Mouse (Mus musculus): ENCODE measurements around the gene Eci3. TPM values are rescaled to one million over a fixed set of nuclear protein-coding genes. Genes with fewer than 3 reads are reported as not detected.
"Not testable (repeated sequence)": the region's sequence is repeated elsewhere in the genome, so short reads cannot be mapped to it uniquely, and the experiment has no call there.

Gene Eci3
- polyA plus RNA-seq, 1 experiment = not detected

DNA sequence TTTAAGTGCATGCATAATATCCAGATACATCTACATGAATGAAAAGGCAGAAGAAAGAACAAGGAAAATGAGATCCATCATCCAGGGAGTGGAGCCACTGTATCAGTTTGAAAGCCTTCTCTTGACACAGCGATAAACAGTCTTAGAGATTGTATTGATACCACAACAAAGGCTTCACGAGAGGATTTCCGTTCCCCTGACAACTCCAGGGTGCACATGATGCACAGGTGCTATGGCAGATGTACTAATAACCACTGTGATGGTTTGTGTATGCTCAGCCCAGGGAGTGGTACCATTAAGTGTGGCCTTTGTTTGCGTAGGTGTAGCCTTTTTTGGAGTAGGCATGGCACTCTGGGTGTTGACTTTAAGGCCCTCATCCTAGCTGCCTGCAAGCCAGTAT lies 6.7 kb downstream of the Eci3 start:
- Histone ChIP-seq H3K4me3 (ENCODE audit: insufficient read depth, poor library complexity, severe bottlenecking) (no peak overlapping the region), H3K36me3 (ENCODE audit: control insufficient read depth, insufficient read depth) (no peaks in the 10 kb centered on the region), H3K79me3 (ENCODE audit: low read depth) (no peaks in the 10 kb centered on the region), H3K79me2 (ENCODE audit: control insufficient read depth, insufficient read depth) (no peaks in the 10 kb centered on the region), H3K27me3 (ENCODE audit: control insufficient read depth, insufficient read depth, insufficient read length) (peaks cover 14% of the 10 kb centered on the region), H3ac (ENCODE audit: control insufficient read depth, insufficient read length, low read depth) (no peak overlapping the region)
- TF ChIP-seq MAX (IDR thresholded peaks at IDR 0.05) (no peak), USF1 (IDR thresholded peaks at IDR 0.05; ENCODE audit: low read depth) (no peak), FOSL1 (IDR thresholded peaks at IDR 0.05; ENCODE audit: insufficient read depth, low read length, poor library complexity, severe bottlenecking) (no peak), CEBPB (IDR thresholded peaks at IDR 0.05; ENCODE audit: low read depth) (no peak)

DNA sequence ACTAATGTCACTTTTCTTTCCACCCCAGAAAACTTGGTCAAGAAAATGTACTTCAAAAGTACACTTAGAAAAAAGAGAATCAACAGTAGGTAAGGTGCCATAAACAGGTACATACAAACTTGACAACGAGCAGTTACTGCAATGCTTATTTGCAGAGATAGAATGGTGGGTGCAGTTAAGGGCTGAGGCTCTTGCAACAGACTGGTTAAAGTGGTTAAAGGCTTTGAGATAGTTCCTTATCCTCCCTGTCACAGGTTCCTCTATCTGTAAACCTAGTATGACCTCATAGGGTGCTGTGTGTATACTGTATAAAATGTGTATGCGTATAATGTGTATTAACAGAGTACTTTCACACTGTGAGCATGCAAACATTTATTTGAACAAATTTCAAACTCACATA lies 12.2 kb downstream of the Eci3 start:
- H3K4me3 ChIP-seq (ENCODE audit: insufficient read depth, poor library complexity, severe bottlenecking); H3K79me2 ChIP-seq (ENCODE audit: control insufficient read depth, insufficient read depth); H3K27me3 ChIP-seq (ENCODE audit: control insufficient read depth, insufficient read depth, insufficient read length); H3ac ChIP-seq (ENCODE audit: control insufficient read depth, insufficient read length, low read depth); H3K36me3 ChIP-seq (ENCODE audit: control insufficient read depth, insufficient read depth); H3K79me3 ChIP-seq (ENCODE audit: low read depth): not testable (repeated sequence)

DNA sequence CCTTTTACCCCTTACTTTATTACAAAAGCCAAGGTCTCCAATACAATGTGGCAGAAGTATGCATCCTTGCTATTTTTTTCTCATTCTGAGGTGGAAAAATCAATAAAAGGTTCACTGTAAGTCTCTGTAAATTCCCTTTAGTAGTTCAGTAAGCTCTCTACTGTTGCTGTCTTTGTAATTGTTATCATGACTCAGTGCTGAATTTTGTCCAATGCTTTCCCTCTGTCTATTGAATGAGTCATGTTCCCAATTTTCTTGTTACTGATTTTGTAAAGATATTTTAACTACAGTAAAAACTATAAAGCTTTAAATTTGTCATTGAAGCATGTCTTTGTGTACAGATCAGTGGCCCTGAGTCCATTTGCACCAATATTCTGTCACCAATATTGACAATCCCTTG lies 21.2 kb downstream of the Eci3 start:
- Histone ChIP-seq H3K4me3 (ENCODE audit: insufficient read depth, poor library complexity, severe bottlenecking) (no peak overlapping the region), H3K79me3 (ENCODE audit: low read depth) (no peaks in the 10 kb centered on the region), H3K36me3 (ENCODE audit: control insufficient read depth, insufficient read depth) (no peaks in the 10 kb centered on the region), H3K27me3 (ENCODE audit: control insufficient read depth, insufficient read depth, insufficient read length) (no peaks in the 10 kb centered on the region), H3K79me2 (ENCODE audit: control insufficient read depth, insufficient read depth) (no peaks in the 10 kb centered on the region), H3ac (ENCODE audit: control insufficient read depth, insufficient read length, low read depth) (no peak overlapping the region)
- TF ChIP-seq CTCF (IDR thresholded peaks at IDR 0.05; ENCODE audit: control insufficient read depth, insufficient read depth, insufficient read length) (no peak), CEBPB (IDR thresholded peaks at IDR 0.05; ENCODE audit: low read depth) (no peak), MAX (IDR thresholded peaks at IDR 0.05) (no peak), USF1 (IDR thresholded peaks at IDR 0.05; ENCODE audit: low read depth) (no peak), MYOG (IDR thresholded peaks at IDR 0.05; ENCODE audit: control insufficient read depth, extremely low read depth, insufficient read length) (no peak), FOSL1 (IDR thresholded peaks at IDR 0.05; ENCODE audit: insufficient read depth, low read length, poor library complexity, severe bottlenecking) (no peak), MYOD1 (IDR thresholded peaks at IDR 0.05; ENCODE audit: control insufficient read depth, insufficient read length, low read depth) (no peak)

DNA sequence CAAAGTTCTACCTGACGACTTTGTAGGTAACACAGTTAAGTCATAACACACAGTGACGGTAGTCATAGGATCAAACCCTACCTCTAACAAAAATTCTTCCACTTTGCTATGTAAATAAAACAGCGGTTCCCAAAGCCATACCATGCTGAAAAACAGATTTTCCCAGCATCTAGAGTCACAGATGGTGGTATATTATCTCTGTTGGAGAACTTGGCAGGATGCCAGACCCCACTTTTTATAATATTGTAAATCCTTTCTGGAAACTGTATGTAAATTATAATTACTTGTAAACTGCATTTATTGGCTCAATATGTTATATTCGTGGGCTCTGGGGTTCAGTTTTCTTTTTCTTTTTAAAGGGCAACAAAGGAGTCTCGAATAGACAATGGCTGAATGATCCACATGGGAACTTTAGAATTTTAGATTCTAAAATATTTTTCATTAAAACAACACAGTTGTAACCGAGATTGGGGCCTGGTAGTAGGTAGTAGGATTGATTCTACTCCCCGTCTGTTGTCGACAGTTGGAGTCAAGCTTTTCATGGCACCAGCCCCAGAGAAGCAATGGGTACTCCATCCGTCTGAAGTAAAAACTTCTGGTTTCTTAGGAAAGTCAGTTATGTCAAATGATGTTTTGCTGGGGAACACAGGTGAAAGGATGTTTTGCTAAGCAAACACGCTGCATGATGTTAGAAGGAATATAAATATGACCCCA lies 28.5 kb downstream of the Eci3 start:
- H3K79me3 ChIP-seq (ENCODE audit: low read depth) = no peaks in the 10 kb centered on the region
- no peak for TF ChIP-seq MYOD1 (IDR thresholded peaks at IDR 0.05; ENCODE audit: control insufficient read depth, insufficient read length, low read depth)
- TF ChIP-seq USF1 (IDR thresholded peaks at IDR 0.05; ENCODE audit: low read depth) = no peak
- no peak for TF ChIP-seq MAX (IDR thresholded peaks at IDR 0.05)
- no peak for TF ChIP-seq FOSL1 (IDR thresholded peaks at IDR 0.05; ENCODE audit: insufficient read depth, low read length, poor library complexity, severe bottlenecking)
- TF ChIP-seq CEBPB (IDR thresholded peaks at IDR 0.05; ENCODE audit: low read depth) = no peak
- TF ChIP-seq CTCF (IDR thresholded peaks at IDR 0.05; ENCODE audit: control insufficient read depth, insufficient read depth, insufficient read length) = no peak
- TF ChIP-seq MYOG (IDR thresholded peaks at IDR 0.05; ENCODE audit: control insufficient read depth, extremely low read depth, insufficient read length) = no peak
- no peak overlapping the region for H3ac ChIP-seq (ENCODE audit: control insufficient read depth, insufficient read length, low read depth)
- H3K4me3 ChIP-seq (ENCODE audit: insufficient read depth, poor library complexity, severe bottlenecking) = no peak overlapping the region
- no peaks in the 10 kb centered on the region for H3K36me3 ChIP-seq (ENCODE audit: control insufficient read depth, insufficient read depth)
- no peaks in the 10 kb centered on the region for H3K79me2 ChIP-seq (ENCODE audit: control insufficient read depth, insufficient read depth)
- H3K27me3 ChIP-seq (ENCODE audit: control insufficient read depth, insufficient read depth, insufficient read length) = peaks cover 7% of the 10 kb centered on the region

DNA sequence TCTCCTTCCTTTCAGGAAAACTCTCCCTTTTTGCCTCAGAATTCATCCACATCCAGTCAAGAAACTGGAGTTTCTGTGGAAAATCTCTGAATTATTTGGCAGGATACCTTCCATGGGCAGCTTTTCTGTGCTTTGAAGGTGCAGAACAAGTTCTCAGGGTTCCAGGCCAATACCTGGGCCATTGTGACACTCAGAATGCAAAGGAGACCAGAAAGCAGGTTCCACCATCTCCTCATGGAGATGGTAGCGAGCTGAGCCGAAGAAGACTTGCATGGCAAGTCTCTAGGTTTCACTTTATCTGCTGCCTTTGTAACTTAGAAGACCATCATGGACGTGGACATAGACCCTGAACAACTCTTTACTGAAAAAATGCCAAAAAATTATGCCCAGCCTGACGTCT lies 39.4 kb downstream of the Eci3 start, which contains the start of the genes Fam217a and 4933417A18Rik:
TSS of gene Fam217a (minus strand) at position 101 of the 400 bp plus-strand sequence.
TSS of gene 4933417A18Rik (plus strand) at position 200 of the 400 bp plus-strand sequence.
- Histone ChIP-seq H3K79me3 (ENCODE audit: low read depth) (no peaks in the 10 kb centered on the region), H3K79me2 (ENCODE audit: control insufficient read depth, insufficient read depth) (no peaks in the 10 kb centered on the region), H3K27me3 (ENCODE audit: control insufficient read depth, insufficient read depth, insufficient read length) (peaks cover 3% of the 10 kb centered on the region), H3K4me3 (ENCODE audit: insufficient read depth, poor library complexity, severe bottlenecking) (no peak within 1 kb of the TSS), H3ac (ENCODE audit: control insufficient read depth, insufficient read length, low read depth) (no peak within 1 kb of the TSS), H3K36me3 (ENCODE audit: control insufficient read depth, insufficient read depth) (no peaks in the 10 kb centered on the region)
- TF ChIP-seq MYOD1 (IDR thresholded peaks at IDR 0.05; ENCODE audit: control insufficient read depth, insufficient read length, low read depth) = no peak

DNA sequence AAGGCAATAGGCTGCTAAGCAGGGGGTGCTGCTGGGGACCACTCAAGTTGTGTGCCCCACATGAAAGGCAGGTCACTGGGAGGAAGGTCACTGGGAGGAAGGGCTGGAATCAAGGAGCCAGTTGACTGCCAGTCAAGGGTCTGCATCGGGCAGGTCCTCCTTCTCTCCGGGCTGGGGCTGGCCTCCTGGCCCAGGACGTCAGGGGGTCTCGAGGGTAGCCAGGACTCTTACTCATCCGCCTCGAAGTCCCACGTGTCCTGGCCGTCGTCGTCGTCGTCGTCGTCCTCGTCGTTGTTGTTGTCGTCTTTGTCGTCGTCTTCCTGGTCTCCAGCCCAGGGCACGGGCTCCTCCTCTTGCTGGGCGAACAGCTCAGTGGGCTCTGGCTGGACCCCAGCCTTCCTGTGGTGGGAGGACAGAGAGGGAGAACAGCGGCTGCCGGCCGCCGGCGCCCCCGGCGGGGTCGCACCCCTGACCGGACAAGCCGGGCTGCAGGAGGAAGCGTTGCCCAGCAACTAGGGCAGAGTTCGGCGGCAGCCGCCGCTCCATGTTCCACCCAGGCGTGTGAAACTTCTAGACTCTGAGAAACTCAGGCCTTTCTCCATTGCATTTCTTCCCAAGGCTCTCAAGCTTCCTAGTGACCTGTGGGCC lies 47.0 kb downstream of the Eci3 start:
- Histone ChIP-seq H3K36me3 (ENCODE audit: control insufficient read depth, insufficient read depth) (no peaks in the 10 kb centered on the region), H3K27me3 (ENCODE audit: control insufficient read depth, insufficient read depth, insufficient read length) (no peaks in the 10 kb centered on the region), H3K79me2 (ENCODE audit: control insufficient read depth, insufficient read depth) (no peaks in the 10 kb centered on the region), H3ac (ENCODE audit: control insufficient read depth, insufficient read length, low read depth) (no peak overlapping the region), H3K79me3 (ENCODE audit: low read depth) (no peaks in the 10 kb centered on the region), H3K4me3 (ENCODE audit: insufficient read depth, poor library complexity, severe bottlenecking) (no peak overlapping the region)
- no peak for TF ChIP-seq USF1 (IDR thresholded peaks at IDR 0.05; ENCODE audit: low read depth)
- no peak for TF ChIP-seq MYOG (IDR thresholded peaks at IDR 0.05; ENCODE audit: control insufficient read depth, extremely low read depth, insufficient read length)
- no peak for TF ChIP-seq FOSL1 (IDR thresholded peaks at IDR 0.05; ENCODE audit: insufficient read depth, low read length, poor library complexity, severe bottlenecking)
- no peak for TF ChIP-seq MAX (IDR thresholded peaks at IDR 0.05)
- no peak for TF ChIP-seq MYOD1 (IDR thresholded peaks at IDR 0.05; ENCODE audit: control insufficient read depth, insufficient read length, low read depth)
- TF ChIP-seq CEBPB (IDR thresholded peaks at IDR 0.05; ENCODE audit: low read depth) = no peak
- no peak for TF ChIP-seq CTCF (IDR thresholded peaks at IDR 0.05; ENCODE audit: control insufficient read depth, insufficient read depth, insufficient read length)
